Mouse (Mus musculus) T-helper 1 cell (primary cell): ENCODE results near the gene Treml4.
"Not testable (repeated sequence)": the region's sequence is repeated elsewhere in the genome, so short reads cannot be mapped to it uniquely, and the experiment has no call there.

Source experiments
- in situ Hi-C: fragments of 300-600 bp; cut with MboI, MseI; formaldehyde crosslinking; loops from one replicate; pipeline ENCODE4 v1.15.1; 2025; ENCODE audit warnings: high pct_unique_total_duplicates

Gene Treml4

GRCm38 (mm10) chr17:48274098-48274497 lies 10.0 kb downstream of the Treml4 start:
- in situ Hi-C loops = no loop called here

DNA sequence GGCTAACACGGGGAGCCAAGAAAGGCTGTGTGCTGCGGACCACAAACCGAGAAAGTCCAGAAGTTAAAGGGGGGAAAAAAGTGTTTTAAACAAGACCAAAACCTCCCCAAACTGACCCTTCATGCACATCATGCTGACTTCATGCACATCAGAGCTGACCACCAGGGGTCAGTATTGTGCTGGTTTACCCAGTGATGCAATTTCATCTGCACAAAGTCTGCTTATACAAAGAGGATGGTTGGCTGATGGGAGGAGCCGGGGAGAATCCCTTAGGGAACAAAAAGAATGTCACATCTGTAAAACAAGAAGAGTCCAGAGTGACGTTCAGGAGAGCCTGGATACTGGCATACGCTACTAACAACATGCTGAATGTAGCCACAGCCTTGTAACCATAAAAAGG lies 10.8 kb downstream of the Treml4 start:
- in situ Hi-C loops = loop anchor here (5.0 kb wide), 1 partner anchor 62 kb away; no protein-coding TSS in a partner anchor

DNA sequence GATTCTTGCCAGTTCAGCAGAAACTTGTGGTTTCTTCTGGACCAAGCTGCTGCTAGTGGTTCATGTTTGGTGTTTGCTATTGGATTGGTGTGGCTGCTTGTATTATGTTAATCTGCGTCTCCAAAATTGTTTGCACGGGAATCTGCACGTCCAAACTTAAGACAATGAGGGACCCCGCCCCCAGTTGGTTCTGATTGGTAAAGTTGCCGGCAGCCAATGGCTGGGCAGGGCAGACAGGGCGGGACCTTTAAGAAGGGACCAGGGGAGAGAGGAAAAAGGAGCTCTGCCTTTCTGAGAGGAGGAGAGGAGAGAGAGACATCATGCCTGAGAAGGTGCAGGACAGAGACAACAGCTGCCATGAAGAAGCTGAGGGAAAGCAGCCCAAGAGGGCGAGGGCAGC lies 11.6 kb downstream of the Treml4 start:
- in situ Hi-C loops = loop anchor here (5.0 kb wide), 1 partner anchor 62 kb away; no protein-coding TSS in a partner anchor

GRCm38 (mm10) chr17:48278381-48278780 lies 14.3 kb downstream of the Treml4 start:
- in situ Hi-C loops = loop anchor here (5.0 kb wide), 1 partner anchor 59 kb away; no protein-coding TSS in a partner anchor

DNA sequence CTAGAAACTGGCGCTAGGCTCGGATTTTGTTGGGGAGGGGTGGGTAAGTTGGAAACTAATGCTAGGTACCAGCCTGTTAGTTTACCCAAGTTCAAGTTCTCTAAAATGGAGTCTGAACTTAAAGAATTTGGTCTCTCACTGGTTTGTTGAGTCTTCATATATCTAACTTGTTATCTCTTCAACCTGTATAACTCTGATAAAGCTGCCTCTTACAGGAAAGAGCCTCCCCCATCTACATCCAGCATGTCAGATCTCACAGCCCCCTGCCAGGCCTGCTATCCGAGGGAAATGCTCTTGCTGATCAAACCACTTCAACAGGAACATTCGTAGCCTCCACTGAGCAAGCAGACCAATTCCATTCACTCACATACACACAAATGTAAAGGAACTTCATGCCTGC lies 14.9 kb downstream of the Treml4 start:
- in situ Hi-C loops = loop anchor here (5.0 kb wide), 1 partner anchor 58 kb away; no protein-coding TSS in a partner anchor

DNA sequence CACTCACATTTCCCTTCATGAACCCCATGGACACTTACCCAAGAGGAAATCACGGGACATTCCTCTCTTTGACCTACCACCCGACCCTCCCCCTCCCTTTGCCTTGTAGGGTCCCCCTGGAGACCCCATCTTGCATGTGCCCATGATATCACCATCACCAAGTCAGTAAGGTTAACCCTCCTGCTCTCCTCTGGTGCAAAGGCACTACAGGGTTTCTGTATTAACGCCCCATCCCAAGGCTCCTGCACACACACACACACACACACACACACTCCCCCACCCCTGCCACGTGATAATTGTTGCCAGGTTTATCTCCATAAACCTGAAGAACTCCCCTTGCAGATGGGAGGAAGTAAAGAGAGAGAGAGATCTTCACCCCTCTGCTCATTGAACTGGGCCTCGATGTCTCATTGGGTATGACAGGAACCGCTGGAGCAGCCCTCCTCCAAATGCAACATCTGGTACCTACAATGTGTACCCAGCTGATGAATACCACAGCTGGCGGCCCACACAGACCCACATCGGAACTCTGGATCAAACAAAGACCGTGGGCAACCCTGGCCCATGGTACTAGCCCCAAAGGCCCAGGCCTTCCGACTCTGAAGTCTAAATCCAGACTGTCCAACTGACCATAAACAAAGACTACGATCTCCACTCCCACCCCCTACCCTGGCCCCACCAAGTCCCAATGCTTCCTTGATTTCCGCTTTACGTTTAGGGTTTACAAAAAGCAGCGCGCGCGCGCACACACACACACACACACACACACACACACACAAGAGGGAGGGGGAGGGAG lies 17.0 kb downstream of the Treml4 start:
- in situ Hi-C loops = no loop called here

GRCm38 (mm10) chr17:48281739-48282085 lies 17.6 kb downstream of the Treml4 start:
- in situ Hi-C loops = no loop called here

DNA sequence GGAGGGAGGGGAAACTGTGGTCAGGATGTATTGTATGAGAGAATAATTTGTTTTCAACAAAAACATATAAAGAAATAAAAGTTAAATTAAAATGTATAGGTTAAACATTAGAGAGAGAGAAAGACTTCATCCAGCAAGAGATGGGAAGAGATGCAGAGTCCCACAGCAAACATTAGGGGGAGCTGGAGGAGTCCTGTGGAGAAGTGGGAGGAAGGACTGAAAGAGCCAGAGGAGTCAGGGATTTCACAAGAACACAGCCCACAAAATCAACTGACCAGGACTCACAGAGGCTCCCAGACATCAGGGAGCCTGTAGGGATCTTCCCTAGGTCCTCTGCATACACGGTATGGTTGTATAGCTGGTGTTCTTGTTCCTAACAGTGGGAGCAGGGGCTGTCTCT lies 22.7 kb downstream of the Treml4 start:
- in situ Hi-C loops = no loop called here

DNA sequence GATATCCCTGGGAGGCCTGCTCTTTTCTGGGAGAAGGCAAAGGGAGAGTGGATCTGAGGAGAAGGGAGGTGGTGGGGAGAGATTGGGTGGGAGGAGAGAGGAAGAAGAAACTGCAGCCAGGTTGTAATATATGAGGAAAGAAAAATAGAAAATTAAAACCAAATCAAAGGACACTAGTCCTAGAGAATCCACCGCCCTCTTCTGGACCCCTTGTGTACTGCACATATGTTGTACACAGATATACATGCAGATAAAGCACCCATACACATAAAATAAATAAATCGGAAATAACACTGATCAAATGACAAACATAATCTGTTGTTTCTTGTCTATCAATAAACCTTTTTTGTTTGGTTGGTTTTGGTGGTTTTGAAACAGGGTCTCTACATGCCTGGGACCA lies 23.2 kb downstream of the Treml4 start:
- in situ Hi-C loops = no loop called here

- in situ Hi-C loops = no loop called here
These were observed 29.6 kb downstream of the Treml4 start for GRCm38 (mm10) chr17:48293500-48294194.

DNA sequence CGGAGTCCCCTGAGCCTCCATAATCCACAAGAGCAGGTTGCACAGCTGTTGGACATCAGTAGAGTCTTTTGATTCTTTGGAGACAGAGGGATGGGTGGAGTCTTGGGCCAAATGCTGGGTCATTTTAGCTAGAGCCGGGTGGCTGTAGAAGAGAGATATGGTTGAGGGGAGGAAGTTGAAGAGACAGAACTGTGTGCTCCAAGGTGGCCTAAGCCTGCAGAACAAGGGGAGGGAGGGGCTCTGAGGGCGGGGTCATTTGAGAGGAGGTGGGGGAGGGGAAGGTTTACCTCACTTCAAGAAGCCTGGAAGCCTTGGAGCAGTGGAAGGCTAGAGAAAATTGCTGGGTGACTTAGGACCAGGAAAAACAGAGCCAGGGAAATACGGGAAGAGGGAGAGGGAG lies 35.1 kb downstream of the Treml4 start, which contains the start of gene Treml2:
Gene Treml2 (plus strand): TSS at position 296 of the 400 bp plus-strand sequence.
- in situ Hi-C loops = no loop called here

GRCm38 (mm10) chr17:48299756-48300155 lies 35.7 kb downstream of the Treml4 start:
- in situ Hi-C loops = no loop called here

DNA sequence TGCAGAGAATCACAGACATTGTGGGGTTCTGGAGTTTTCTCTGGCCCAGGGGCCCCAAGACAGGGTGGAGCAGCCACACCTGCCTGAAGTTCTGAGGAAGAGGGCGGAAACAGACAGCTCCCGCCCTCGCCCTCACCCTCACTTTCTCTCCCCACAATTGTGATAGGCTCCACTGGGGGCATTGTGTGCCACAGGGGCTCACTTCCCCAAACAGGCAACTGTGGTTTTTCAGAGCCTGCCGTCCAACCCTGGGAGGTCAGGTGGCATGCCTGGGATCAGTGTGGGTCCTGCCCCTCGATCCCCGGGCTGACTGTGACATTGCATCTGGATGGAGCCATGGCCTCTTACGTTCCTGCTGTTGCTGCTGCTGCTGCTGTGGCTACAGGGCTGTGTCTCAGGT lies 36.1 kb downstream of the Treml4 start:
- in situ Hi-C loops = no loop called here

GRCm38 (mm10) chr17:48300861-48301260 lies 36.8 kb downstream of the Treml4 start:
- in situ Hi-C loops = no loop called here

DNA sequence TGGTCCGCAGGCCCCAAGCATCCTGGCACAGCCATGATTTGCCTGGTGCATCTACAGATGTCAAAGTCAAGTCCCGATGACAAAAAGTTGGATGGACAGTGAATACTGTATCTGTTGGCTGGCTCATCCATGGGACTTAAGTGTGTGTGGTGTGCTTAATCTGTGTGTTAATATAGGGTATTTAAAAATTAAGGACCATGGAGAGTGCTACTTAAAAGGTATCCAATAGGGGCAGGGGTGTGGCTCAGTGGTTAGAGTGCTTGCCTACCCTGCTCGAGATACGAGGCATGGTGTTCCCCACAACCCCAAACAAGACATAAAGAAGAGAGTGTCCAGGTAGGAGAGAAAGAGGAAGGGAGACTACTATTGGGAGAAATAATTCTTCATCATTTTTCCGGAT lies 37.7 kb downstream of the Treml4 start:
- in situ Hi-C loops = no loop called here

GRCm38 (mm10) chr17:48312124-48312523 lies 48.0 kb downstream of the Treml4 start:
- in situ Hi-C loops = no loop called here

DNA sequence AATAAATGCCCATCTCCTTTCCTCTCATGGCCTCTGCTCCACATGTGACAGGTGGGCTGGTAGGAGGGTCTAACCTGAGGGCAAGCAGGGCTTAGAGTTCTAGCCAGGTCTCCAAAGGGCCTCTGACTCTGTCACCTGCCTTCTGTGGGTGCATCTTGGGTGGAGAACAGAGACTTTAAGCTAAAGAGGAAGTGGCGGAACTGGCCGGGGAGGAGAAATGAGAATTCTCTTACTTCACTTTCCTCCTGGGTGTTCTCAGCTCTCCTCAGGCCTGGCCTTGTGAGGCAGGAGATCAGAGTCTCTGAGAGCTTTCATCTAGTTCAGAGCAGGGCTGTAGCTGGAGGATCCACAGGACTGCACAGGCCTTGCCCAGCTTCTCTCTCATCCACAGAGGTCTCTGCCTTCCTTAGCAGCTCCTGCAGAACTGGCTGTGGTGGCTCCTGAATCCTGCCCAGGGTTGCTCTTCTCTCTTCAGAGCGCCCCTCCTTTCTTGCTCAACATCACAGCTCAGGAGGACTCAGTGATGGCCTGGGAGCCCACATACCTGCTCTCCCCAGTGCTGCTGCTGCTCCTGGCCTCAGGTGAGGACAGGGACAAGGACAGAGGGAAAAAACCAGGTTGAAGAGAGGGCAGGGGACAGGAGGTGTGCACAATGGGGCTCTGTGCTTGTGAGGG lies 51.9 kb downstream of the Treml4 start, which contains the start of gene B430306N03Rik:
Gene B430306N03Rik (plus strand): TSS at position 237 of the 675 bp plus-strand sequence.
- in situ Hi-C loops = not testable (repeated sequence)

- in situ Hi-C loops = no loop called here
These were observed 54.6 kb downstream of the Treml4 start for GRCm38 (mm10) chr17:48318686-48319085.

GRCm38 (mm10) chr17:48321279-48321678 lies 57.2 kb downstream of the Treml4 start:
- in situ Hi-C loops = no loop called here

DNA sequence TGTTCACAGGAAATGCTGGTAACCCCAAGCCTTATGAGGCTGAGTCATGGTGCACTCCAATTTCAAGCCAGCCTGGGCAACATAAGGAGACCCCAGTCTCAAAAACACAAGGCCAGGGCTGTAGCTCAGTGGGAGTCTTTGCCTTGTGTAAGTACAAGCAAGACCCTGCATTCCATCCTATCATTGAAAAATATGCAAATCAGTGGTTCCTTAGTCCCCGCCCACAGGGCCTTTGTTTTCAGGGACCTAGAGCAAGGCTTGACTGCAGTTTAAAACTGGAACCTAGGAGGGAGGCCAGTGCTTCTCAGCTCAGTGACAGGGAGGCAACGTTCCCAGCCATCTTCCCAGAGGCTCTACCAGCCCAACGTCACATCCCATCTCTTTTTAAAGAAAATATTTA lies 59.1 kb downstream of the Treml4 start:
- in situ Hi-C loops = no loop called here

- in situ Hi-C loops = no loop called here
These were observed 60.2 kb downstream of the Treml4 start for GRCm38 (mm10) chr17:48324258-48324657.
